Mouse (Mus musculus): Measurements from ENCODE around the gene Fam171a2. TPM values are rescaled to one million over a fixed set of nuclear protein-coding genes. Genes with fewer than 3 reads are reported as not detected.
A peak's percentile ranks its signal among the peaks of the same experiment; 100 is the strongest.

The Fam171a2 gene
- polyA plus RNA-seq, 1 experiment from 2014 or later = 2.5 TPM

DNA sequence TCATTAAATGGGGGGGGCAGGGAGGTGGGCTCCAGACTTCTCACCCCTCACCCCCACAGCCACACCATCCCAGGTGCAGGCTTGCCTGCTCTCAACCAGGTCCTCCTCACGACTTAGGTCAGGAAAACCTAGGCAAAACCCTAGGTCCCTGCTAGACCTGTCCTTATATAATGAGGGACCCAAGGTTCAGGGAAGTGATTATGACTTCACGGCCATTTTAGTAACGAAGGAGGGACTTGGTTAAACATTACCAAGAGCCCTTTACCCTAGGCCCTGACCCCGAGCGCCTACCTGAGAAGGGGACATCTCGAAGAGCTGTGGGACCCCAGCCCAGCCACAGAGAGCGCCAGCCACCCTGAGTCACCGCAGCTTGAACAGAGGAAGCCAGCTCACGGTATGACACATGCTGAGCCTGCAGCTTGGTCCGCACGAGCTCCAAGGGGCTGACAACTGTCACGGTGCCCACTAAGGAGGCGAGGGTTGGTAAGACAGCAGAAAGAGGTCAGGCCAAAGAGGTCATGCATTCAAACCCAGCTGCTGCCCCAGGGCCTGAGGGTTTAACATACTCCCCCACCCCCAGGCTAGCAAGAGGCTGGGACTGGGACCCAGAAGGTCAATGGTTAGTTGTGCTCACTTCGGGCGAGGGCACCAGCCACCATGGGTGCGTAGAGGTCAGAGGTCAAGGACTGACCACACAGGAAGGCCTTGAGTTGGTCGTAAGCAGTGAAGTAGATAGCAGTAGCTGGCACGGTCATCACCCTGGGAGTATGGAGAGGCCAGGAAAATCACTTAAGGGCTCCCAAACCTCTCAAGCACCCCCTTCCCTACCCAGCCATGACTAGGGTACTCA is 43.1 kb downstream of the Fam171a2 start:
- peaks cover 14% of the 10 kb centered on the region for H3K36me3 ChIP-seq (ENCODE audit: control insufficient read depth, insufficient read depth, low read length)
- H3K4me2 ChIP-seq (ENCODE audit: low read depth, low read length) = no peak overlapping the region
- H3K9ac ChIP-seq (ENCODE audit: low read length) = no peak overlapping the region
- H3K4me1 ChIP-seq (ENCODE audit: control insufficient read depth, insufficient read depth, low read length) = peaks cover 29% of the 10 kb centered on the region
- 83% methylated on average over 18 of the region's 18 CpGs for WGBS
- no peak overlapping the region for H3K4me3 ChIP-seq (replicated peaks; ENCODE audit: low read length)
- no peaks in the 10 kb centered on the region for H3K9me3 ChIP-seq (replicated peaks; ENCODE audit: control insufficient read depth, low read length)
- no peak for ATAC-seq (ENCODE audit: insufficient read depth, low FRiP score)
- H3K27ac ChIP-seq (ENCODE audit: low read length) = no peak overlapping the region
- H3K27me3 ChIP-seq (ENCODE audit: control insufficient read depth, insufficient read depth, low read length) = peaks cover 9% of the 10 kb centered on the region

GRCm38 (mm10) chr11:102403657-102404056 is 43.8 kb downstream of the Fam171a2 start:
- peaks cover 31% of the 10 kb centered on the region for H3K4me1 ChIP-seq (ENCODE audit: control insufficient read depth, insufficient read depth, low read length)
- no peak overlapping the region for H3K4me2 ChIP-seq (ENCODE audit: low read depth, low read length)
- H3K4me3 ChIP-seq (replicated peaks; ENCODE audit: low read length) = no peak overlapping the region
- no peaks in the 10 kb centered on the region for H3K9me3 ChIP-seq (replicated peaks; ENCODE audit: control insufficient read depth, low read length)
- ATAC-seq (ENCODE audit: insufficient read depth, low FRiP score) = no peak
- H3K9ac ChIP-seq (ENCODE audit: low read length) = no peak overlapping the region
- H3K27ac ChIP-seq (ENCODE audit: low read length) = no peak overlapping the region
- H3K36me3 ChIP-seq (ENCODE audit: control insufficient read depth, insufficient read depth, low read length) = peaks cover 14% of the 10 kb centered on the region
- WGBS = 90% methylated on average over 11 of the region's 11 CpGs
- H3K27me3 ChIP-seq (ENCODE audit: control insufficient read depth, insufficient read depth, low read length) = peaks cover 16% of the 10 kb centered on the region

DNA sequence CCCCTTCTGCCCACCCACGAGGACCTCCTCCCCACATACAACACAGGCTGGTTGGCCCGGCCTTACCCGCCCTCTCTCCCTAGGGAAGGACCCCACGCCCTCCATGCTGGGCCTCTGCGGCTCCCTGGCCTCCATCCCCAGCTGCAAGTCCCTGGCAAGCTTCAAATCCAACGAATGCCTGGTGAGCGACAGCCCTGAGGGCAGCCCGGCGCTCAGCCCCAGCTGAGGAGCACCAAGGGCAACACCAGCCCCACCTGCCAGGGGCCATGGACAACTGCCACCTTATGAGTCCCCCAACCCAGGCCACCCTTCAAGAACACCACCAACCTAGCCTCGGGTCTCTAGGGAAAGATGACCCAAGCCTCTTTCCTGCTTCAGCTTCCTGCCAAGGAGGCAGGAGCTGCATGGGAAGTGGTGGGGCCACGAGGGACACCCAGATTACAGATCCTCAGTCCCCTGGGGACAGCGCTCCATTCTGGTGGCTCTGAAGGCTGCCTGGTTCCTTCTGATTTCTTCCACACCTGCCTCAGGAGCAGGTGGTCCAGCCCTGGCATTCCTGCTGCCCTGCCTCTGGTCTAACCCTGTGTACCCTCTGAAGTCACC is 45.5 kb downstream of the Fam171a2 start:
- peaks cover 16% of the 10 kb centered on the region for H3K27me3 ChIP-seq (ENCODE audit: control insufficient read depth, insufficient read depth, low read length)
- no peak overlapping the region for H3K4me2 ChIP-seq (ENCODE audit: low read depth, low read length)
- H3K36me3 ChIP-seq (ENCODE audit: control insufficient read depth, insufficient read depth, low read length) = peaks cover 14% of the 10 kb centered on the region
- H3K9me3 ChIP-seq (replicated peaks; ENCODE audit: control insufficient read depth, low read length) = no peaks in the 10 kb centered on the region
- no peak for ATAC-seq (ENCODE audit: insufficient read depth, low FRiP score)
- no peak overlapping the region for H3K9ac ChIP-seq (ENCODE audit: low read length)
- peaks cover 24% of the 10 kb centered on the region for H3K4me1 ChIP-seq (ENCODE audit: control insufficient read depth, insufficient read depth, low read length)
- WGBS = 44% methylated on average over 12 of the region's 12 CpGs
- no peak overlapping the region for H3K4me3 ChIP-seq (replicated peaks; ENCODE audit: low read length)
- H3K27ac ChIP-seq (ENCODE audit: low read length) = no peak overlapping the region

- H3K9ac ChIP-seq (ENCODE audit: low read length) = no peak overlapping the region
- peaks cover 14% of the 10 kb centered on the region for H3K36me3 ChIP-seq (ENCODE audit: control insufficient read depth, insufficient read depth, low read length)
- no peak overlapping the region for H3K27ac ChIP-seq (ENCODE audit: low read length)
- no peak overlapping the region for H3K4me2 ChIP-seq (ENCODE audit: low read depth, low read length)
- no peak overlapping the region for H3K4me3 ChIP-seq (replicated peaks; ENCODE audit: low read length)
- no peak for ATAC-seq (ENCODE audit: insufficient read depth, low FRiP score)
- WGBS = 26% methylated on average over 12 of the region's 12 CpGs
- peaks cover 15% of the 10 kb centered on the region for H3K4me1 ChIP-seq (ENCODE audit: control insufficient read depth, insufficient read depth, low read length)
- H3K27me3 ChIP-seq (ENCODE audit: control insufficient read depth, insufficient read depth, low read length) = peaks cover 16% of the 10 kb centered on the region
- no peaks in the 10 kb centered on the region for H3K9me3 ChIP-seq (replicated peaks; ENCODE audit: control insufficient read depth, low read length)
Observed at GRCm38 (mm10) chr11:102400513-102401084, 46.9 kb downstream of the Fam171a2 start.

GRCm38 (mm10) chr11:102399610-102400072 is 47.8 kb downstream of the Fam171a2 start:
- Histone ChIP-seq H3K9me3 (replicated peaks; ENCODE audit: control insufficient read depth, low read length) (no peaks in the 10 kb centered on the region), H3K4me3 (replicated peaks; ENCODE audit: low read length) (peak overlapping the region; percentile 36), H3K36me3 (ENCODE audit: control insufficient read depth, insufficient read depth, low read length) (peaks cover 14% of the 10 kb centered on the region), H3K27me3 (ENCODE audit: control insufficient read depth, insufficient read depth, low read length) (peaks cover 16% of the 10 kb centered on the region), H3K27ac (ENCODE audit: low read length) (no peak overlapping the region), H3K4me1 (ENCODE audit: control insufficient read depth, insufficient read depth, low read length) (peaks cover 8% of the 10 kb centered on the region; the same call in 1 of the 2 replicates), H3K4me2 (ENCODE audit: low read depth, low read length) (peak overlapping the region; percentile 55), H3K9ac (ENCODE audit: low read length) (peak overlapping the region; percentile 69)
- 1% methylated on average over 34 of the region's 34 CpGs for WGBS
- ATAC-seq (ENCODE audit: insufficient read depth, low FRiP score) = 0 out of 2 replicates have a peak, but pooled peaks have one; percentile 6

DNA sequence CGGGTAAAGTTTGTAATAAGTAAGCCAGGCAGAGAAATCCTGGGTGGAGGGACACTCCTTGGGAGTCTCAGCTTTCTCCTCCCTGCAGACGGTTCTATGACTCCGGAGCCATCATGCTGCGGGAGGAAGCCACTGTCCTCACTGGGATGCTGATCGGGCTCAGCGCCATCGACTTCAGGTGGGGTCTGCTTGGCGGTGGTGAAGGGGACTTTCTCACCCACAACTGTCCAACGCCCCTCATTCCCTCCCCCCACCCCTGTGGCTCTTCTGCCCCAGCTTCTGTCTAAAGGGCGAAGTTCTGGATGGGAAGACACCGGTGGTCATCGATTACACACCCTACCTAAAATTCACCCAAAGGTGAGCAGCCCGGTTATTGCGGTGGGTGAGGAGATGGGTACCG is 48.4 kb downstream of the Fam171a2 start:
- 14% methylated on average over 15 of the region's 15 CpGs for WGBS

GRCm38 (mm10) chr11:102398007-102398825 is 49.3 kb downstream of the Fam171a2 start:
- peaks cover 16% of the 10 kb centered on the region for H3K27me3 ChIP-seq (ENCODE audit: control insufficient read depth, insufficient read depth, low read length)
- H3K27ac ChIP-seq (ENCODE audit: low read length) = no peak overlapping the region
- no peak for ATAC-seq (ENCODE audit: insufficient read depth, low FRiP score)
- peaks cover 8% of the 10 kb centered on the region; the same call in 1 of the 2 replicates for H3K36me3 ChIP-seq (ENCODE audit: control insufficient read depth, insufficient read depth, low read length)
- peaks cover 20% of the 10 kb centered on the region for H3K4me1 ChIP-seq (ENCODE audit: control insufficient read depth, insufficient read depth, low read length)
- H3K9me3 ChIP-seq (replicated peaks; ENCODE audit: control insufficient read depth, low read length) = no peaks in the 10 kb centered on the region
- H3K4me3 ChIP-seq (replicated peaks; ENCODE audit: low read length) = no peak overlapping the region
- H3K4me2 ChIP-seq (ENCODE audit: low read depth, low read length) = no peak overlapping the region
- 72% methylated on average over 20 of the region's 20 CpGs for WGBS
- no peak overlapping the region for H3K9ac ChIP-seq (ENCODE audit: low read length)

More for the DNA sequence above, 48.4 kb downstream of the Fam171a2 start:
- Histone ChIP-seq H3K4me3 (replicated peaks; ENCODE audit: low read length) (peak overlapping the region; percentile 36), H3K9me3 (replicated peaks; ENCODE audit: control insufficient read depth, low read length) (no peaks in the 10 kb centered on the region), H3K9ac (ENCODE audit: low read length) (no peak overlapping the region), H3K4me2 (ENCODE audit: low read depth, low read length) (peak overlapping the region; percentile 55), H3K27me3 (ENCODE audit: control insufficient read depth, insufficient read depth, low read length) (peaks cover 16% of the 10 kb centered on the region), H3K4me1 (ENCODE audit: control insufficient read depth, insufficient read depth, low read length) (peaks cover 12% of the 10 kb centered on the region), H3K36me3 (ENCODE audit: control insufficient read depth, insufficient read depth, low read length) (peaks cover 14% of the 10 kb centered on the region), H3K27ac (ENCODE audit: low read length) (no peak overlapping the region)
- no peak for ATAC-seq (ENCODE audit: insufficient read depth, low FRiP score)

DNA sequence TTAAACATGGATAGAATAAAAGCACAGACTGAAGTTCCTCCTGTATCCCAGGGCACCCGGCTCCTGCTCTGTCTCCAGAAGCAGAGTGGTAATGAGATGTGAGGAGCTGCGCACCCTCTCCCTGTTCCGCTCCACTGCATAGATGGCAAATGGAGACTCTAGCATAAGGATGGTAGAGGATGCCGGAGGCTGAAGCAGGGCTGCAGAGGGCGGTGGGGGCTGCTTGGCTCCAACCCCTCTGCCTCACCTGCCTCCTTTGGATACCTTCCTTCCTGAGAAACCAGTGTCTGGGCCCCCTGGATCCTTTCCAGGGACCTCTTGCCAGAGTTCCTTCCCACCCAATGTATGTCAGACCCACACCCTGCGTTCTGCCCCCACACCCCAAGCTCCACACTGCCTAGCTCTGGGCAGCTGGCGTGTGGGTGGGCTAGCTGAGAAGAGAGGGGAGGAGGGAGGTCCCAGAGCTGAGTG is 50.8 kb downstream of the Fam171a2 start:
- H3K27ac ChIP-seq (ENCODE audit: low read length) = no peak overlapping the region
- H3K9ac ChIP-seq (ENCODE audit: low read length) = no peak overlapping the region
- 81% methylated on average over 7 of the region's 7 CpGs for WGBS
- H3K36me3 ChIP-seq (ENCODE audit: control insufficient read depth, insufficient read depth, low read length) = no peaks in the 10 kb centered on the region
- ATAC-seq (ENCODE audit: insufficient read depth, low FRiP score) = no peak
- peaks cover 28% of the 10 kb centered on the region for H3K4me1 ChIP-seq (ENCODE audit: control insufficient read depth, insufficient read depth, low read length)
- no peak overlapping the region for H3K4me2 ChIP-seq (ENCODE audit: low read depth, low read length)
- no peak overlapping the region for H3K4me3 ChIP-seq (replicated peaks; ENCODE audit: low read length)
- no peaks in the 10 kb centered on the region for H3K9me3 ChIP-seq (replicated peaks; ENCODE audit: control insufficient read depth, low read length)
- H3K27me3 ChIP-seq (ENCODE audit: control insufficient read depth, insufficient read depth, low read length) = peaks cover 16% of the 10 kb centered on the region

All from stomach, embryonic 16.5 days (tissue).